Mouse (Mus musculus) heart, postnatal 10 days (tissue): Measurements from ENCODE around the gene Mrpl19. TPM values are rescaled to one million over a fixed set of nuclear protein-coding genes. Genes with fewer than 3 reads are reported as not detected.

Experiments used
- DNase-seq, 2 experiments: peaks; one replicate each; pipeline ENCODE4 v3.0.0; 2021
- intact Hi-C: fragments of 180-260 bp; cut with DNase I; formaldehyde crosslinking; loops from one replicate; pipeline ENCODE4 v1.15.1; 2025
- total RNA-seq, 2 experiments: library from RNA; stranded (reverse); gene quantifications; 2 replicates each; pipeline ENCODE4 v1.2.3; 2021

Gene Mrpl19
- 10 to 100 TPM; 41.1 to 42.0 TPM for total RNA-seq

DNA sequence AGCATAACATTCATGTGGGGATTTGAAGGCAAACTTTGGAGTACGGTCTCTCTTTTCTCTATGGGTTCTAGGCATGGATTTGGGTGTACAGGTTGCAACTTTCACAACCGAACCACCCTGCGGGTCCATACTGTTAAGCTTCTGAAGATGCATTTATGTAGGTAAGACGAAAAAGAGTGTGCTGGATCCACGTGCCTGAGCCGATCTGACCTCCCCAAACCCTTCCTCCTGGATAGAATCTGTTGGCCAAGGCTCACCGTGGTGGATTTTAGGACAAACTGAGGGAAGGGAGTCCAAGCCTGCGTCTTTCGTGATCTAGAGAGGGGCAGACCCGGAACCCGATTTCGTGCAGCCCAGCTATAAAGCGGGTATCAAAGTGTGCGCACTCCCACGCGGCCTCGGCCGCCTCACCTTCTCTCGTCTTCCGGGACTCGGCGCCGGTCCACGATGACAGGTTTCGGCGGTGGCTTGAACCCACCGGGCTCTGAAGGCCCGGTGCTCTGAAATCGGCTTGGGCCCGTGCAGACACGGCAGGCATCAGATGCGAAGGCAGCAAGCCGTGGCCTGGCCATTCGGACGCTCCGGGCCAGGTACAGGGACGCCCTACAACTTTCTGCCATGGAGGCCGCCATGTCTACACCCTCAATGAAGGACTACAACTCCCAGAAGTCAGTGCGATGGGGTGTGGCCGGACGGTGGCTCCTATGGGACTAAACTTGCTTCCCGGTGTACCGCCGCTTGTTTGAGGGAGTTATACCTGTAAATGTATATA is at the start of gene Mrpl19:
Gene Mrpl19 (minus strand): TSS at position 663 of the 772 bp plus-strand sequence.
- intact Hi-C loops = no loop called here
- DNase-seq = peak; percentile 95 to 98

DNA sequence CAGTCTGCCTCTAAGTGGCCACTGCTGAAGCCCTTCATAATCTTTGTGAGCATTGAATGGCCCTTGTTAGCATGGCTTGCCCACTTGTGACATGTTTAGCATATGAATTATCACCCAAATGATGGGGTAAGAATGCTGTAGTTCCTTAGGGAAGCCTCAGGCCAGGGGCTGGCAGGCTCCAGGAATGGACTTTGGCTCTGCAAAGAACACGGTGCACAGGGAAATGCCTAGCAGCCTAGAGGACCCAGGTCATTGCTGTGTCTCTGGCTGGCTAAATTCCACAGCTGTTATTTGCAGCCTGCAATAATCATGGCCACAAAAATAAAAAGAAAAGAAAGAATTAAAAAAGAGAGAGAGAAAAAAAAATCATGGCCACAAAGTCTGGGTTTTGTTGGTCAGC is 46.6 kb upstream of the Mrpl19 start:
- no peak for DNase-seq
- intact Hi-C loops = no loop called here

DNA sequence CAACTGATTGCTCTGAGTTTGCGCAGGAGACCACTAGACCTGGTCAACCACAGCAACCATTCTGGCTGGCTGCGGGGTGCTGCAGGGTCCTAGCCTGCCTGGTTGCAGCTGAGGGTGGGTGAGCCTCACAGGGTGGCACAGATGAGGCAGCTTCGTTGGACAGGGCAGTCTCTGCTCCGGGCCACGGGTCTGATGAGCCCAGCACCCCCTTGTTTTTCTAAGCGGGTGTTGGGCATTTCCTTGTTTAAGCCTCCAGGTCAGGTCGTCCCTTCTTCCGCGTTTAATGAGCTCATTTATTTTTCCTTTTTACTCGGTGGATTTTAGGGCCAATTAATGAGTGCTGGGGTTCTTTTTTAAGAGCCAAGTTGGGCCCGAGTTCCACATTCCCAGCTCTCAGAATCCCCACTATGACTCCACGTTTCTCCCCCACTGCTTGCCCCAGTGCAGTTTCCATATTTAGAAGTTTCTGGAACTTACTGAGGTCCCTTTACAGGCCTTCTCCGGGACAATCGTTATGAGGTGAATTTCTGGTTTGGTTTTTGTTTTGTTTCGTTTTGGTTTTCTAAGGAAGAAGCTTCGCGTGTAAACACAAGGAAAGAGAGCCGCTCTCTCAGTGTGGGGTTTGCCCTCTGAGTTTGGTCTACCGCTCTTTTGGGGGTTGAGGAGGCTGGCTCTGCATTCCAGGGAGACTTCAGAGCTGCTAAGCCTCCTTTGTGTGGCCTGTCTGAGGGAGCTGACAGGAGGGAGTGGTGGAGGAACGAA is 24.5 kb upstream of the Mrpl19 start:
- no peak for DNase-seq
- intact Hi-C loops = no loop called here

DNA sequence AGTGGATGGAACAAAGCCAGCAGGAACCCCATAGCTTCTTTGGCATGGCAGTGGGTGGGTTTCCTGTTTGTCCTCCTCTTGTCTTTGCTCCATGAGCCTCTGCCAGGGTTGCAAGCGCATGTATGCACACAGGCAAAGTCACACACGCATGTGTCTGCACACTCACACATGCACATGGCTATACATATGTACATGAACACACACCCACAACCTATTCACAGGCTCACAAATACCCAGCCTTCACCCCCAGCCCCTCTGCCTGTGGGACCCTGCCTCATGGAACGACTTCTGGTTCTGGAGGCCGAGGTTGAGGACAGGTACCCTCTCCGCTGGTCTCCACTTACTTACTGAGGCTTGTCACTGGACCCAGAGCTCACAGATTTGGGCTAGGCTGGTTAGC is 22.6 kb upstream of the Mrpl19 start:
- intact Hi-C loops = loop anchor here (2.0 to 5.0 kb wide), 2 partner anchors 54 to 984 kb away; no protein-coding TSS in a partner anchor
- no peak for DNase-seq

DNA sequence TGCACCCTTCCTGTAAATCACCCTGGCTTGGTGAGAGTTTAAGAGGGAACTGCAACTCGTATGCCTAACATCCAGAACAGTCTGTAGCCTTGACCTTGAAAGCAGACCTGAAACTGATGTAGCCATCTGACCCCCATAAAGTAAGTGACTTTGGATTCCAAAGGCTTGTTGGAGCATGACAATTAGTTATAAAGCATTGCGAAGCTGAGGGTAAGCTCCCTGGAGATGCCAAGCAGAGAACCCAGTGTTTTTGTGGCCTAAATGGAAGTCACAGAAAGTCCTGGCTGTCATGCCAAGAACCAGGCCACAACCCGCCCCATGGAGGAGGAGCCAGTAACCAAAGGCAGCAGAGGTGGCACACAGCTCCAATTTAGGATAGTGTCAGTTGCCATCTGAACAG is 21.8 kb upstream of the Mrpl19 start:
- intact Hi-C loops = loop anchor here (1.0 to 5.0 kb wide), 3 partner anchors 132 to 985 kb away; no protein-coding TSS in a partner anchor

DNA sequence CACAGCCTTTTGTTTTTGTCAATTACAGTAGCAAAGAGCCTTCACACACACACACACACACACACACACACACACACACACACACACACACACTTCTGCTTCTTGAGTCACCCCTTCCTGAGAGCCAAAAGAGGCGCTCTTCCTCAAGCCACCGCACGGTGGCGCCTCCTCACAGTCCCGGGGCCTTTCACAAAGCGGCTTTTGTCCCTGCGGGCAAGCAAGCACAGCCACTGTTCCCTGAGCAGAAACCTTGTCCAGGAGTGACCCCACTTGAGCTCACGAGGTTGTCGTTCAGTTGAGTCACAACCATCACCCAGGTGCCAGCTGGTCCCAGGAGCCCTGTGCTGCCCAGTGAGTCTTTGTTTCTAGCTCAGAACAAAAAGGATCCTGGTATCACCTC is 21.3 kb upstream of the Mrpl19 start:
- peak; percentile 85 to 92 for DNase-seq
- intact Hi-C loops = loop anchor here (1.0 to 5.0 kb wide), 3 partner anchors 132 to 985 kb away; no protein-coding TSS in a partner anchor

More for the DNA sequence above, 21.8 kb upstream of the Mrpl19 start:
- peak in 1 of 2 experiments; percentile 13 for DNase-seq

DNA sequence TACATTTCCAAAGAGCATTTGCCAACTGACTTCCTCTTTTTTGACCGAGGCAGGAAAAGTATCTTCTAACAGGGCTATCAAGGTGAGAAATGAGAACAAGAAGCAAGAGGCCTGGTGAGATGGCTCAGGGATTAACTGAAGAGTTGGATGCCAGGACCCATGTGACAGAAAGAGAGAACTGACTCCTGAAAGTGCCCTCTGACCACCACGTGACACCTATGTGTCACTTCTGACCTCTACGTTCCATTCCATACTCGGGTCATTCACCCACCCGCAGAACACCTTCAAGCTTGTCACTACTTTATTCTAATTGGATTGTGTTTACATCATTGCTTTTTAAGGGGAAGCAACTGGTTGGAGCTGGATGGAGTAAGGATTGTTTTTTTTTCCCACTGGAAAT is 20.8 kb upstream of the Mrpl19 start:
- intact Hi-C loops = loop anchor here (5.0 kb wide), 1 partner anchor 986 kb away; no protein-coding TSS in a partner anchor
- DNase-seq = no peak

DNA sequence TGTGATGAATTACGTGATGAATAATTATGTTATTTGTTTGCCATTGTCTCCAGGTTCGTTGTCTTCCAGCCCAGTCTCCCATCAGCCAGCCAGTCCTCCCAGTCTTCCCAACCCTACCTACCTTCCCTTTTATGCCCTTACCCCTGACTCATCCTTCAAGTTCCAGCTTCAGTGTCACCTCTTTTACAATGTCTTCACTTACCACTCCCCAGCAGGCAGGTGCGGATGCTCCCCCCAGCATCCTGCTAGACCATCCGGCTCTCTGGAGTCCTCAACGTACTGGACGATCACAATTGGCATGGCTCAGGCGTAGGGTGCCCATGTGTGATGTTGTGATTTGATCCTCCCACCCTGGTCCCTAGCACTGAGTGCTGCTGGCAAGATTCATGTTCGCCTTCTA is 20.4 kb upstream of the Mrpl19 start:
- intact Hi-C loops = loop anchor here (5.0 kb wide), 1 partner anchor 986 kb away; no protein-coding TSS in a partner anchor
- DNase-seq = no peak

DNA sequence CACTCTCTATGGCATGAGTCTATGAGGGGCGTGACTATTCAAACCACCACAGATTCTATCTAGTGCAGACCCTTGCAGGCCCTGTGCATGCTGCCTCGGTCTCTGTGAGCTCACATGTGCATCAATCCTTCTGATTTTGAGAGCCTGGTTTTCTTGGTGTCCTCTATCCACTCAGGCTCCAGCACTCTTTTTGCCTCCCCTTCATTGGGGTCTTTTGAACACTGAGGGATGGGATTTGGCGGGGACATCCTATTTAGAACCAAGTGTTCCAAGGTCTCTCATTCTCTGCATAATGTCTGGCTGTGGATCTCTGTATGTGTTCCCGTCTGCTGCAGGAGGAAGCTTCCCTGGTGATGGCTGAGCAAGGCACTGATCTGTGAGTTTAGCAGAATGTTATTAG is 13.5 kb upstream of the Mrpl19 start:
- no peak for DNase-seq
- intact Hi-C loops = no loop called here

DNA sequence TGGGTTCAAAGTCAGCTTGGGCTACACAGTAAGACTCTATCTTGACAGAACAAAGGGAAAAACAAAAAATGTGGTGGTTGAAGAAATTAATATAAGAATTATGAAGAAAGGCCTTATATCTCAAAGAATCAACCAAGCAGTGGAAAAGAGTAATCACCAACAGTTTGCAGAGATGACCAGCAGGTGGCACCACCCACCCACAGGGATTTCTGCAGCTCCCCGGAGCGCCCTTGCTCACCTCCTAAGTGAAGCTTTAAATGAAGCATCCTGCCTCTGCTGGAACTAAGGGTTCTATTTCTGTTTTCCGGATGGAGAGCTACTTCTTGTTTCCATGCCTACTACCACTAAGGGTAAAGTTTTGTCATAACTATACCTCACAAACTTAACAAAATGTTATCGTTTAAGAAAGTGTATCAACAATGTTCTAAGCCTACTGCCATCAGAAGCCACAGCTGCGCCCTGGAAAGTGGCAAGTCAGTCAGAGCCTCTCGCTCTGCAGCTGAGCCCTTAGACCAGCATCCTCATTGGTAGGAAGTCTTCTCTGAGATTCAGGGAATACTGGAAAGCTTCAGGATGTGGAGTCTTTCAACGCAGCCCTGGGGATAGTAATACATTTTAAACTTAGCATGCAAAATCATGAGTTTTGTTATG is 10.3 kb upstream of the Mrpl19 start:
- peak; percentile 73 to 85 for DNase-seq
- intact Hi-C loops = loop anchor here (1.0 to 2.0 kb wide), 2 partner anchors 143 to 727 kb away; no protein-coding TSS in a partner anchor

DNA sequence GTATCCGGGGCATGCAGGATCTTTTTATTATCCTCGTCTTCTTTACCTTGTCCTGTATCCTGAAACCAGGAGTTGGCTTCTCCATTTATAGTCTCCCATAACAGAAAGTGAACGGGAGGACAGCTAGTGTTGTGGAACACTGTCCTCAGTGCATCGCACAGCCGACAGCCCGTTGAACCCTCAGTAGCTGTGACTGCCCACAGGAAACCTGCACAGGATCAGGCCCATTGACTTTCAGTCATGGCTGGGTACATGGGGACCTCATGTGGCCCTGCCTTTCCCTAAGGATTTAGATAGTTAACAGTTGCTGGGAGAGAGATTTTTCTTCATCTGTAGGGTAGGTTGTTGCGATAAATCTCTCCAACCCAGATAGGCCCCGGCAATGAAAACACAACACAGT is 6.8 kb upstream of the Mrpl19 start:
- intact Hi-C loops = no loop called here
- no peak for DNase-seq

DNA sequence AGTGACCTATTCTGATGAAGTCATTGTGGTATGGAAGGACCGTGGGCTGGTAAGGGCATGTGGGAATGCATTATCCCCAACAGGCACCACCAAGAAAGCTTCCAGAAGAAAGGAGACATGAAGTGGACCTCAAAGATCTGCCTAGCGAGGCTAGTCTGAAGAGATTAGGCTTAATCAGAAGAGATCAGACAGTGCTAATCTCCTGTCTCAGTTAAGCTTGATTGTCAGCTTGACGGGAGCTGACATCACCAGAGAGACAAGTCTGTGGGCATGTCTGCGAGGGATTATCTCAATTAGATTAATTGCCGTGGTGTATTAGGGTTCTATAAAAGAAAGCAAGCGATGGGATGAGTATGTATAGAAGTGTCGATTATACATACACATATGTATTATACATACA is 5.4 kb upstream of the Mrpl19 start:
- no peak for DNase-seq
- intact Hi-C loops = no loop called here

DNA sequence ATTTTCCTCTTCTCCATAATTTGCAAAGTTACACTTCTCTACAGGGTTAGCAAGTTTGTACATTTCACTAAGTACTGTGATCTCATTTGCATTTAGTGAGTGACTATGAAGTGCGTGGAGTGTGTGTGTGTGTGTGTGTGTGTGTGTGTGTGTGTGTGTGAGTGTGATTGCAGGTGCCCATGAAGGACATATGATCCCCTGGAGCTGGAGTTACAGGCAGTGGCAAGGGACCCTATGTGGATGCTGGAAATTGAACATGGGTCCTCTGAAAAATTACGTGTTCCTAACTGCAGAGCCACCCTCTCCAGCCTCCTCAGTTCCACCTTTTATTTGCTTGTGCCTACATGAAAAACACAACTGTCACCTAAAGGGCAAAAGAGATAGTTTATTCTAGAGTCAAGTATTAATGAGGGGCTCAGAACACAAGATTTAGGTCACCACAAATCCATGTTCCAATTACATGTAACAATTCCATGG is 348 bp upstream of the Mrpl19 start:
- no peak for DNase-seq
- intact Hi-C loops = no loop called here

DNA sequence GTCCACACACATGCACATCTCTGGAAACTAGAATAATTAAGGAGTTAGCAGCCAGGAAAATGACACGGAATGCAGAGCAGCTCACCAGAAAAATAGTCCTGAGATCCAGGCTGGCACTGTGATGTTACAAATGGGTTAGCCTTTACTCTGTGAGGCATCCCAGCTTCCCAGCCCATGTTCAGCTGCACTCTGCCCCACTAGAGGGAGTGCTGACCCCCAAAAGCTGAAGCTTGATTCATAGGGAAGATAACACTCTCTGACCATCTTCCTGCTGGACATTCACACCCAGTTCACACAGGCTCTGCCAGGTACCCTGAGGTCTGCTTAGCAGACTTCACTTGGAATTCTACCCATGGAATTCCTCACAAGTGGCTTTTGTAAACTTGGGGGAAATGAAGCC is 5.5 kb downstream of the Mrpl19 start:
- no peak for DNase-seq
- intact Hi-C loops = no loop called here

DNA sequence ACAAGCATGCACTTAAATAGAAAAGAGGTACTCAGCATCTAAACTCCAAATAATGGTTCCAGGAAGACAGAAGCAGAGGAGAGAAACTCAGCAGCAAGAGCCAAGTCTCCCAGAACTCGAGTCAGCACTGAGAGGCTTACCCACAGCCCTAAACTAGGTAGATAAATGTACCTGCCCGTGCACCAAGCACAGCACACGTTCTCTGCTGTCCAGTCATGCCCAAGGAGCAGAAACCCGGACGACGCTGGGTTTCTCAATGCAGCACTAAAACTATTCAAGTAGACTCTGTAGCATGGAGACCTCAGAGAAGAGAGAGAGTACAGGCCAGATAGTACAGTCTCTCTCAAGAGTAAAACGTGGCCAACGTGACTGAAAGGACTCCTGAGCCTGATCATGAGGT is 5.9 kb downstream of the Mrpl19 start:
- intact Hi-C loops = no loop called here
- DNase-seq = no peak

DNA sequence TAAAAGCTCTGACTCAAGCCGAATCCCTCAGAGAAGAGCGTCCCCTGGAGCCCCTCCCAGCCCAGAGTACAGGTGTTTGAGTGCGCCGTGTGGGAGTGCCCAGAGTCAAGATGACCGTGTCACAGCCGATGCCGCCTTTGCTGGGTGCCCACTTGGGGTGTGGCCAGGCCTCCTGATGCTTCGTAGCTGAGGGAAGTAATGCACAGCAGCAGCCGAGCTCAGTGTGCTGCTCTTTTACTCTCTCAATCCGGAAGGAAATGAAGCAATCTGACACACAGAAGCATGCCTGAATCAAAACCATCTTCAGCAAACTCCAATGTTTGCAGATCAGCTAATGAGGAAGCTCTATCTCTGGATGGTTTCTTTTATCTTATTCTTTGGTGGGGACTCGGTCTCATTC is 7.8 kb downstream of the Mrpl19 start:
- DNase-seq = no peak
- intact Hi-C loops = no loop called here

DNA sequence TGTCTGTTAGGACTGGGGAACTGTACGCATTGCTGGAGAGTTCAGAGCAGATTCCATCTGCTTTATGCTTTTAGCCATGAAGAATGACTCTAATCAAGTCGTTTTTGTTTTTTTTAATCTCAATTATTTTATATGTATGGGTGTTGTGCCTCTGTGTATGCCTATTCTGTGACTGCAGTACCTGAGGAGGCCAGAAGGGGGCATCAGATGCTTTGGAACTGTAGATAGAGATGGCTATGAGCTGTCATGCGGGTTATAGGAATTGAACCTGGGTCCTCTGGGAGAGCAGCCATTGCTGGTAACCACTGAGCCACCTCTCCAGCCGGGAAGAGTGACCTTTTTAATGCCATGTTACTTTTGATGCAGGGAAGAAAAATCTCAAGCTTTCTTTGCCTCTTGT is 9.4 kb downstream of the Mrpl19 start:
- DNase-seq = peak in 1 of 2 experiments; percentile 10
- intact Hi-C loops = no loop called here

DNA sequence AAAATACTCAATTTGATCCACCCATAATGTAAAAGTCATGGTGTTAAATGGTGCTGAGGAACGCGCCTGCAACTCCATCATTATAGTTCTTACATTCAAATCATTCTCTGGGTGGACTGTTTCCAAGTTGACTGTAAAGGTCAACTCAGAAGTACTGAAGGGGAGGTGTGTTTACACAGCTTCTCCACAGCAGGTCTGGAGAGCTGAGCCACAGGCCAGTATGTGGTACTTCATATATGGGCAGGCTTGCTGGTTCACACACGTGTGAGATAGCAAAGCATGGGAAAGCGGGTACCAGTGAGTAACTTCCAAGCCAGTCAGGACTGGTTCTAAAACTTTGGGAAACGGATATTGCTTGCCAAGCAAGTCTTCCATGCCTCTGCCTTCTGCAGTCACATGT is 10.6 kb downstream of the Mrpl19 start:
- DNase-seq = no peak
- intact Hi-C loops = no loop called here

DNA sequence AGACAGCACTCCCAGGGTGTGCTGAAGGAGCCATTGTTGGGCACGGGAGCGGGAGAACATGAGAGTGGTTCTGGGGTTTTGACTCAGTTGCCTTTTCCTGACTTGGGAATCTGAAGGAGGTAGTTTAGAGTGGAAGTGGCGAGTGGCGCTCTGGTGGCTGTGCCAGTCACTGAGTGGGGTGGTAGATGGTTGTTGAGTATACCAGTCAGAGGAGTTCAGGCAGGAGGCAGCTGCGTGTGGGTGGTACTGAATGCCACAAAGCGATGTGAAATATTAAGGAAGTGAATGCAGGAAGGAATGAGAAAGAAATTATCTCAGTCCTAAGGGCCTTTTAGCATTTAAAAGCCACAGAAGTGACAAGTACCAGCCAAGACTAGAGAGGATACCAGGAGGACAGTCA is 18.9 kb downstream of the Mrpl19 start:
- no peak for DNase-seq
- intact Hi-C loops = no loop called here

DNA sequence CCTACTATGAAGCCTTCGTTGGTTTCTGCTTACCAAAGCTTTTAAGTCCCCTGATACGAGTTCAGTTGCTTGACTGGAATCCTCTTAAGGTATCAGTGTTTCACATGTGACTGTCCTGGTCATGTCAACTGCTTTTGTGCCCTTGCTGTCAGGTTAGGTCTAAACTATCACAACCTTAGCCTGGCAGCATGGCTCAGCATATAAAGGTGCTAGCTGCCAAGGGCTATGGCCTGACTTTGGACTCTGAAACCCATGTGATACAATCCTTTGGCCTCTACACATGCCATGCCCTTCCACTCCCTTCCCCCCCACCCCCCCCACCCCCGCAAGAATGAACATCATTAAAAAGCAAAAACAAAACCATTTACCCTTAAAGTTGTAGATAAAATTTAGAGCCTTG is 21.3 kb downstream of the Mrpl19 start:
- no peak for DNase-seq
- intact Hi-C loops = no loop called here

DNA sequence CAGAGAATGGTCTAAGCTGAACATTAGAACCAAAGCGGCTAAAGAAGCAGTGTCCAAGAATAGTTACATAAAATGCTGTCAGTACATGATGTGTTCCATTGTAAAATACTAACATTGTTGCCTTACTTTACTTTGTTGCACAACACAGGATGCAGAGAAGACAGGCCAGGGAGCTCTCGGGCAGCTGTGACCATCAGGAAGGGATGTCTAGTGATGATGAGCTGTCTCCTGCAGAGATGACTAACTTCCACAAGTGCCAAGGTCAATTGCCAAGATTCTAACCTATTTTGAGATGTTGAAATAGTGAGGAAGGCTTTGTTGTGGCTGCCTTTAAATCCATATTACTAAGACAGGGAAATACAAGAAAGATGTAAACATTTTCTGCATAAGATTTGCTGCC is 22.5 kb downstream of the Mrpl19 start:
- DNase-seq = no peak
- intact Hi-C loops = no loop called here
